Mouse (Mus musculus) neural tube, embryonic 13.5 days (tissue): ENCODE data around the gene Ube2m. TPM values are rescaled to one million over a fixed set of nuclear protein-coding genes. Genes with fewer than 3 reads are reported as not detected.

ENCODE experiments used
- ATAC-seq: fragments of 200-750 bp; cut with Nextera tagmentation; 2 replicates; pipeline ENCODE4 v1.8.0; 2017; ENCODE audit warnings: low read depth, mild to moderate bottlenecking, moderate TSS enrichment, moderate library complexity
- H3K27ac ChIP-seq: fragments of 300-500 bp; sonication (generic); replicated peaks from 2 replicates; pipeline ENCODE4 v1.5.1; 2015; ENCODE audit warnings: moderate library complexity, mild to moderate bottlenecking, inconsistent platforms
- H3K27me3 ChIP-seq: fragments of 300-500 bp; sonication (generic); 2 replicates; pipeline ENCODE4 v1.6.1; 2015; ENCODE audit warnings: mild to moderate bottlenecking, inconsistent platforms
- H3K36me3 ChIP-seq: fragments of 300-500 bp; sonication (generic); 2 replicates; pipeline ENCODE4 v1.6.1; 2015; ENCODE audit warnings: mild to moderate bottlenecking, inconsistent platforms
- H3K4me1 ChIP-seq: fragments of 300-500 bp; sonication (generic); replicated peaks from 2 replicates; pipeline ENCODE4 v1.6.1; 2015; ENCODE audit warnings: inconsistent platforms
- H3K4me2 ChIP-seq: fragments of 300-500 bp; sonication (generic); 2 replicates; pipeline ENCODE4 v1.6.1; 2015; ENCODE audit warnings: inconsistent platforms, mild to moderate bottlenecking, moderate library complexity
- H3K4me3 ChIP-seq: fragments of 300-500 bp; sonication (generic); 2 replicates; pipeline ENCODE4 v1.5.1; 2015; ENCODE audit warnings: mild to moderate bottlenecking, inconsistent platforms
- H3K9ac ChIP-seq: fragments of 300-500 bp; sonication (generic); 2 replicates; pipeline ENCODE4 v1.6.1; 2015; ENCODE audit warnings: moderate library complexity, mild to moderate bottlenecking, inconsistent platforms
- H3K9me3 ChIP-seq: fragments of 300-500 bp; sonication (generic); 2 replicates; pipeline ENCODE4 v1.6.1; 2016; ENCODE audit warnings: inconsistent platforms
- WGBS: fragments of 180-500 bp; shearing (Covaris S2); methylation state at CpG from one replicate; pipeline ENCODE4 v1.1.7; 2015; 5-methylcytosine and 5-hydroxymethylcytosine counted together
- polyA plus RNA-seq: library from polyadenylated mRNA; unstranded; fragments of >200 nt; fragmentation: Nextera tagmentation; extraction: Ambion mirVana; gene quantifications from 2 replicates; pipeline ENCODE4 v1.2.1, GENCODE M21; 2015

Ube2m gene
- polyA plus RNA-seq, 1 experiment from 2014 or later: 149 TPM

GRCm38 (mm10) chr7:13032541-13032940 lies 5.5 kb downstream of the Ube2m start:
- peaks cover 79% of the 10 kb centered on the region for H3K36me3 ChIP-seq
- ATAC-seq: no peak

DNA sequence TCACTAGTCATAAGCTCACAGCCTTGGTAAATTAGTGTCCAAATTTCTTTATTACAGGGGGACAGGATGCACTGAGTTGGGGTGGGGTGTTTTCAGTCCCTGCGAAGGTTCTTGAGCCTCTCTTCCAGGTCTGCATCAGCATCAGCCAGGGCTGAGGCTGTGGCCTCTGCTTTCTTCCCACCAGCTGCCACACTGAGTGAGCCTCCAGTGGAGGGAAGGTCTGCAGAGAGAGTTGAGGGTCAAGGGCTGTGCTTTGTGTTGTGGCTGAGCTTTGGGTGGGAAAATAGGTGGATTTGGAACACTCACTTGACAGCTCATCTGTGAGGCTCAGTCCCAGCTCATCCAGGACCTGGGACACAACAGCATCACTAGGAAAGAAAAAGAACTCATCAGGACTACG lies 6.1 kb downstream of the Ube2m start:
- no peak overlapping the region for H3K4me2 ChIP-seq
- no peaks in the 10 kb centered on the region for H3K9me3 ChIP-seq
- 82% methylated on average over 2 of the region's 2 CpGs for WGBS
- peaks cover 48% of the 10 kb centered on the region for H3K4me1 ChIP-seq
- peaks cover 84% of the 10 kb centered on the region for H3K36me3 ChIP-seq
- H3K27me3 ChIP-seq: no peaks in the 10 kb centered on the region
- no peak overlapping the region for H3K4me3 ChIP-seq
- no peak for ATAC-seq
- H3K27ac ChIP-seq: no peak overlapping the region
- no peak overlapping the region for H3K9ac ChIP-seq

More at GRCm38 (mm10) chr7:13032541-13032940, 5.5 kb downstream of the Ube2m start:
- peaks cover 45% of the 10 kb centered on the region for H3K4me1 ChIP-seq
- no peak overlapping the region for H3K27ac ChIP-seq
- H3K4me3 ChIP-seq: no peak overlapping the region
- no peaks in the 10 kb centered on the region for H3K27me3 ChIP-seq
- 93% methylated on average over 7 of the region's 7 CpGs for WGBS
- no peaks in the 10 kb centered on the region for H3K9me3 ChIP-seq
- 0 out of 2 replicates have a peak overlapping the region, but pooled peaks have one; percentile 90 for H3K9ac ChIP-seq
- H3K4me2 ChIP-seq: no peak overlapping the region

DNA sequence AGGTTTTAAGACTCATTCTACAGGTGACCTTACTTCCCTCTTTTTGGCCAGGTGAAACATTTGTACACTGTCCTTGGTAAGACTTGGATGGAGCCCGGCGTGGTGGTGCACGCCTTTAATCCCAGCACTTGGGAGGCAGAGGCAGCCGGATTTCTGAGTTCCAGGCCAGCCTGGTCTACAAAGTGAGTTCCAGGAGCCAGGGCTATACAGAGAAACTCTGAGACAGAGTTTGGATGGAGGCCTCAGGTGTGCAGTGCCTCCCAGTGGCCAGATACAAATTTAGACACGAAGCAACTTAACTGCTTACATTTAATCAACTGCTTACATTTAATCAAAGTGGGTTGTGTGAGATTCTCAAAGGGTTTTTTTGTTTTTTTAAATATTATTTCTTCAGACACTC lies 7.0 kb downstream of the Ube2m start:
- no peak overlapping the region for H3K27ac ChIP-seq
- no peak for ATAC-seq
- peaks cover 90% of the 10 kb centered on the region for H3K36me3 ChIP-seq
- 77% methylated on average over 5 of the region's 5 CpGs for WGBS
- H3K4me3 ChIP-seq: no peak overlapping the region
- no peak overlapping the region for H3K4me2 ChIP-seq
- peaks cover 48% of the 10 kb centered on the region for H3K4me1 ChIP-seq
- no peaks in the 10 kb centered on the region for H3K9me3 ChIP-seq
- H3K27me3 ChIP-seq: no peaks in the 10 kb centered on the region
- no peak overlapping the region for H3K9ac ChIP-seq

DNA sequence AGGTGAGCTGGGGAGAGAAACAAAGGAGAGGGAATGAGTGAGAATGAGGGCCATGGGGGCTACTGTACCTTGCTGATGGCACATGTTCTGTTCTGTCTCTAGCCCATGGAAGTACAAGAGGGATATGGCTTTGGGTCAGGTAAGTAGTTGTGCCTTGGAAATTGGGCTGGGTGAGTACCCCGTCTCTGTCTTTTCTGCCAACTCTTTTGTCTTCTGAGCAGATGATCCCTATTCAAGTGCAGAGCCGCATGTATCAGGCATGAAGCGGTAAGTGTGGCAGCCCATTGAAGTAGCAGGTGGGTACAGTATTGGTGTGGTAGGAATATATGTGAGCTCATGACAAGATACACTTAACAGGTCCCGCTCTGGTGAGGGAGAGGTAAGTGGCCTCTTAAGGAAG lies 9.1 kb downstream of the Ube2m start:
- Histone ChIP-seq H3K4me3 (no peak overlapping the region), H3K4me2 (no peak overlapping the region), H3K9me3 (no peaks in the 10 kb centered on the region), H3K27me3 (no peaks in the 10 kb centered on the region), H3K4me1 (peaks cover 41% of the 10 kb centered on the region), H3K9ac (peak overlapping the region; percentile 43; the same call in 1 of the 2 replicates), H3K27ac (no peak overlapping the region), H3K36me3 (peaks cover 85% of the 10 kb centered on the region)
- ATAC-seq: no peak
- 90% methylated on average over 4 of the region's 4 CpGs for WGBS

GRCm38 (mm10) chr7:13025511-13026112 lies 12.5 kb downstream of the Ube2m start:
- Histone ChIP-seq H3K27ac (peak overlapping the region; percentile 98), H3K36me3 (peaks cover 54% of the 10 kb centered on the region), H3K9ac (peak overlapping the region; percentile 94), H3K4me1 (peaks cover 42% of the 10 kb centered on the region), H3K4me2 (peak overlapping the region; percentile 97), H3K27me3 (no peaks in the 10 kb centered on the region), H3K9me3 (no peaks in the 10 kb centered on the region), H3K4me3 (peak overlapping the region; percentile 90)
- 30% methylated on average over 4 of the region's 4 CpGs for WGBS
- no peak for ATAC-seq

GRCm38 (mm10) chr7:13024805-13025204 lies 13.3 kb downstream of the Ube2m start:
- Histone ChIP-seq H3K4me3 (peak overlapping the region; percentile 90), H3K27me3 (no peaks in the 10 kb centered on the region), H3K9me3 (no peaks in the 10 kb centered on the region), H3K27ac (peak overlapping the region; percentile 98), H3K4me1 (peaks cover 42% of the 10 kb centered on the region), H3K36me3 (peaks cover 46% of the 10 kb centered on the region), H3K9ac (peak overlapping the region; percentile 94), H3K4me2 (peak overlapping the region; percentile 97)
- ATAC-seq: peak; percentile 76
- WGBS: under 1% methylated on average over 44 of the region's 44 CpGs

GRCm38 (mm10) chr7:13023928-13024731 lies 13.9 kb downstream of the Ube2m start:
- no peaks in the 10 kb centered on the region for H3K27me3 ChIP-seq
- H3K4me3 ChIP-seq: peak overlapping the region; percentile 90
- peak; percentile 87 for ATAC-seq
- H3K36me3 ChIP-seq: peaks cover 39% of the 10 kb centered on the region
- peaks cover 42% of the 10 kb centered on the region for H3K4me1 ChIP-seq
- under 1% methylated on average over 87 of the region's 95 CpGs for WGBS
- peak overlapping the region; percentile 97 for H3K4me2 ChIP-seq
- no peaks in the 10 kb centered on the region for H3K9me3 ChIP-seq
- peak overlapping the region; percentile 98 for H3K27ac ChIP-seq
- H3K9ac ChIP-seq: peak overlapping the region; percentile 94

GRCm38 (mm10) chr7:13022773-13023535 lies 15.1 kb downstream of the Ube2m start:
- peak overlapping the region; percentile 98 for H3K27ac ChIP-seq
- H3K4me2 ChIP-seq: peak overlapping the region; percentile 97
- H3K4me3 ChIP-seq: peak overlapping the region; percentile 90
- 3% methylated on average over 31 of the region's 31 CpGs for WGBS
- no peaks in the 10 kb centered on the region for H3K27me3 ChIP-seq
- H3K9ac ChIP-seq: peak overlapping the region; percentile 94
- peak; percentile 33 for ATAC-seq
- peaks cover 27% of the 10 kb centered on the region for H3K36me3 ChIP-seq
- no peaks in the 10 kb centered on the region for H3K9me3 ChIP-seq
- H3K4me1 ChIP-seq: peaks cover 42% of the 10 kb centered on the region

DNA sequence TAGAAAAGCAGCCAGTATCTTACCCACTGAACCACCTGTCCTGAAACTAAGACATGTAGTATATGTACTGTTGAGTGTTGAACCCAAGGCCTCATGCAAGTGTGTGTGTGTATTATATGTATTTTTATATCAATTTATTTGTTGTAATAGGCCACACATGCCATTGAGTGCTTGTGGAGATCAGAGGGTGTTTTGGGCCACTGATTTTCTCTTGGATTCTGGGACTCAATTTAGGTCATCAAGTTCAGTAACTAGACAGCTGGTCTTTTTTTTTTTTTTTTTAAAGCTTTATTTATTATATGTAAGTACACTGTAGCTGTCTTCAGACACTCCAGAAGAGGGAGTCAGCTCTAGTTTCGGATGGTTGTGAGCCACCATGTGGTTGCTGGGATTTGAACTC lies 22.9 kb downstream of the Ube2m start:
- Histone ChIP-seq H3K9ac (no peak overlapping the region), H3K27me3 (no peaks in the 10 kb centered on the region), H3K4me3 (no peak overlapping the region), H3K36me3 (no peaks in the 10 kb centered on the region), H3K9me3 (no peaks in the 10 kb centered on the region), H3K27ac (no peak overlapping the region), H3K4me1 (peaks cover 7% of the 10 kb centered on the region), H3K4me2 (no peak overlapping the region)
- no peak for ATAC-seq
- WGBS: 91% methylated on average over 1 of the region's 1 CpGs

GRCm38 (mm10) chr7:13014275-13014839 lies 23.7 kb downstream of the Ube2m start:
- H3K4me1 ChIP-seq: peaks cover 9% of the 10 kb centered on the region
- H3K4me2 ChIP-seq: no peak overlapping the region
- no peak for ATAC-seq
- no peaks in the 10 kb centered on the region for H3K27me3 ChIP-seq
- H3K9ac ChIP-seq: 0 out of 2 replicates have a peak overlapping the region, but pooled peaks have one; percentile 38
- H3K36me3 ChIP-seq: no peaks in the 10 kb centered on the region
- H3K9me3 ChIP-seq: no peaks in the 10 kb centered on the region
- no peak overlapping the region for H3K27ac ChIP-seq
- 31% methylated on average over 6 of the region's 6 CpGs for WGBS
- H3K4me3 ChIP-seq: no peak overlapping the region

- ATAC-seq: no peak
- Histone ChIP-seq H3K4me3 (no peak overlapping the region), H3K27me3 (no peaks in the 10 kb centered on the region), H3K4me1 (peaks cover 12% of the 10 kb centered on the region), H3K27ac (no peak overlapping the region), H3K4me2 (no peak overlapping the region), H3K36me3 (no peaks in the 10 kb centered on the region), H3K9me3 (no peaks in the 10 kb centered on the region), H3K9ac (peak overlapping the region; percentile 38; the same call in 1 of the 2 replicates)
- WGBS: 60% methylated on average over 4 of the region's 4 CpGs
Measured at GRCm38 (mm10) chr7:13013671-13014070, 24.4 kb downstream of the Ube2m start.
